Mouse (Mus musculus) common myeloid progenitor, adult 5-6 weeks (primary cell): ENCODE measurements around the gene D430042O09Rik. TPM values are rescaled to one million over a fixed set of nuclear protein-coding genes. Genes with fewer than 3 reads are reported as not detected.

Experiments
- ATAC-seq: replicated peaks from 2 replicates; pipeline ENCODE4 v1.8.0; 2016; ENCODE audit warnings: low read depth, mild to moderate bottlenecking, moderate TSS enrichment, inconsistent platforms; ENCODE audit not compliant: poor library complexity, severe bottlenecking
- total RNA-seq: library from RNA; stranded (forward); fragments of 200-1000, 187-1606 nt; gene quantifications from 2 replicates; pipeline ENCODE4 v1.2.3, GENCODE M21; 2017

The D430042O09Rik gene
- 8.6 and 13.2 TPM in 2 replicates for total RNA-seq

- ATAC-seq, result peak; percentile 96
Measured at GRCm38 (mm10) chr7:125707593-125708022, at the start of gene D430042O09Rik, which contains the start of gene Gtf3c1. TSS of gene D430042O09Rik (plus strand) at chr7:125707888. TSS of gene Gtf3c1 (minus strand) at chr7:125707780.

GRCm38 (mm10) chr7:125663654-125664053, 44.0 kb upstream of the D430042O09Rik start:
- ATAC-seq, result no peak

DNA sequence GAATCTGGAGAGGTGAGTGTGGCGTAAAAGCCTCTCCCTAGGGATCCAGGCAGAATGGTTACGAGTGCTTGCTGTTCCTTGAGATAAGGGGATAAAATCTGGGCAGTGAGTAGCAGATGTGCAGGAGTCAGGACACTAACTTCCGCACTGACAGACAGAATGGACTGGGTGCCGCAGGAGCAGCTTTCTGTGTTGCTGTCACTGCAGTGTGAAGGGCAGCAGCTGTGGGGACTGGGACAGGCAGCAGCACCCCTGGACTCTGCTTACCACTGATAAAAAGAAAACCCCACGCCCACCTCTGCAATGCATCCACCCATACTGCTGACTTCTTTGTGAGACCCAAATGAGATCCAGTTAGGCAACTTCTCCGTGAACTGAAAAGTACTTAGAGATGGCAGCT, 36.8 kb upstream of the D430042O09Rik start:
- no peak for ATAC-seq

GRCm38 (mm10) chr7:125671396-125671795, 36.3 kb upstream of the D430042O09Rik start:
- no peak for ATAC-seq

DNA sequence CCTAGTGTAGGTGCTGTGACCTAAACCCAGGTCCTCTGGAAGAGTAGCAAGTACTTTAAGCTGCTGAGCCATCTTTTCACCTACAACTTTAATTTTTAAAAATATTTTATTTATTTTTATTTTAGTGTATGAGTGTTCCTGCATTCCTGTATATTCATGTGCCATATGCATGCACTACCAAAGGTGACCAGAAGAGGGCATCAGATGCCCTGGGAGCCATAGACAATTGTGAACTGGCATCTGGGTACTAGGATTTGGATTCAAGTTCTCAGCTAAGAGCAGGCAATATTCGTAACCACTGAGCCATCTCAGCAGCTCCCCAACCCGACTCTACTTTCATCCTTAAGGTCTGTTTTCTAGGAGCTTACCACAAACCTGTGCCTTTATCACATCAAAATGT, 32.8 kb upstream of the D430042O09Rik start:
- peak; percentile 70 for ATAC-seq

DNA sequence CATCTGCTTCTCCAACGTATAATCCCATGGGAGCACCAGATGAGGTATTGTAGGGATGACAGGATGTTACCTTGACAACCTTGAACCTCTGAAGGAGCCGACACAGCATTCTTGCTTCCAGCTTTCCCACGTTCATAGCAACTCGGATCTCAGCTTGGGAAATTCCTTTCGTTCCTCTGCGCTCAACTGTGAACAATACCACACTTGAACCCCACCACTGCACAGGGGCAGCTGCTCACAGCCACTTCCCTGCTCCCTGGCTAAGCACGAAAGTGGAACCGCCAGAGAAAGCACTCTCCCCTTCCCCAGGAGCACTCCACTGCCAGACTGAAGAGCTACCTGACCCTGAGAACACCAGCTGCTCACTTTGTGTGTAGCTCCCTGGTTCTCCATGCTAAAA, 28.9 kb upstream of the D430042O09Rik start:
- ATAC-seq, result no peak

- no peak for ATAC-seq
Measured at GRCm38 (mm10) chr7:125679936-125680335, 27.8 kb upstream of the D430042O09Rik start.

- no peak for ATAC-seq
Measured at GRCm38 (mm10) chr7:125690516-125690915, 17.2 kb upstream of the D430042O09Rik start.

DNA sequence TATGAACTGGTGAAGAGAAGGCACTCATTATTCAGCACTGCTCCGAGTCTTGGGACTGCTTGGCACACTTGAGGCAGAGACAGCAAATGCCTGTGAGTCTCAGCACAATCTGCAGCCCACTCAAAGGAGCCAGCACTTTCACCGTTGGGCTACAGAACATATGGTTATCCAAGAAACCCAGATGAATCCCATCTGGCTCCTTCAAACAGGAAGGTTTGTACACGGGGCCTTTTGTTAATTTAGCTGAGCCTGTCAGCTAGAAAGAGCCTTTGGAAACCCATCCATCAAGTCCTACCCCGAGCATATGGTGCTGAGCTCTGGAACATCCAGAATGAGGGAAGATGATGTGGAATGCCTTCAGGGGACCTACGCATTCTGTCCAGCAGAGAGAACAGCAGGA, 13.6 kb upstream of the D430042O09Rik start:
- no peak for ATAC-seq

DNA sequence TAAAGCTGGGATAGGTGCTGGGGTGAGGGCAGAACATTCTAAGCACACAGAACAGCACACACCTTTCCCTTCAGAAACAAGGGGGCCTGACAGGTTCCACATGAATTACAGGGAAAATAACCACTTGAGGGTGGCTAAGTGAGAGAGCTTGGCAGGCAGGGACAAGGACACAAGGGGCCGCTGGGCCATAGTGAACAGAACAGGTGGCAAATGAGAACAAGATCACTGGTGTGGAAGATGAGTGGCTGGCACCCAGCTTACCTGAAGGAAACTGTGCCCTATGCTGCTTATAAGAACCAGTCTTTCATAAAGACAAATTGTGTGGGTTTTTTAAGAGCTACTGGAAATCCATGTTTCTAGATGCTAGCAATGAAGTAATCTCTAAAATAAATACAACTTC, 4.9 kb upstream of the D430042O09Rik start:
- no peak for ATAC-seq

DNA sequence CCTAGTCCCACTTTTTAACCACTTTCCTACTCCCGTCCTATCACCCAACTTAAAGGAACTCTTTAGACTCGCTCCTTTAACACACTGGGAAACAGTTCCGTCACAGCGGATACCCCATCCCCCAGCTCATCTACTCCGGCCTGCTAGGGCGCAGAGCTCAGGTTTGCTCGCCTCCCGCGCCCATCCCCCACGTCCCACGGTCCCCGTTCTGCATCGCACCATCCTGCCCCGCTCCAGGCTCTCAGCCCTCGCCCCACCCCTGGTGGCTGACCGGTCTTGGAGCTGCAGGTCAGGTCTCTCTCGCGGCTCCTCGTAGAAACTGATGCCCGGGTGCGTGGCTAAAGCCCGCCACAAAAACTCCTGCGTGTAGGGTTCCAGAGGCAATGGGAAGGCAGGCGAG, 502 bp upstream of the D430042O09Rik start:
- ATAC-seq, result peak; percentile 45; the same call in 1 of the 2 replicates

DNA sequence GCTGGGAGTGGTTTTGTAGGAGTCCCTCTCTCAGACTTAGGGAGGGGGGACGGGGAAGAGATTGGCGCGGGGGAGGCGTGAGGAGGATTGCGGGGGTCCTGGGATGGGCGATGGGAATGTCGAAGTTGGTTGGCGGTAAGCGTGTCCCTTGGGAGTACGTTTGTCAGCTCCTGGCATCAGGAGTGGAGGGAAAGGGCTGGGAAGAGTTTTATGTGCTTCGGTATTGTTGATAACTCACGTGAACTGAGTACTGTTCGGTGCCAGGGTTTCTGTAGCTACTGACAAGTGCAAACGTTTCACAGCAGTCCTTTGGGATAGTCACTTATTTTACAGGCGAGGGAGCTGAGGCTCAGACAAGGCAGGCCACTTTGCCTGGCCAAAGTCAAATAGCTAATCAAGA, 412 bp downstream of the D430042O09Rik start:
- ATAC-seq, result no peak

GRCm38 (mm10) chr7:125713542-125714055, 5.9 kb downstream of the D430042O09Rik start:
- 0 out of 2 replicates have a peak, but pooled peaks have one; percentile 46 for ATAC-seq

- ATAC-seq, result no peak
Measured at GRCm38 (mm10) chr7:125714803-125715202, 7.1 kb downstream of the D430042O09Rik start.

GRCm38 (mm10) chr7:125716724-125717123, 9.0 kb downstream of the D430042O09Rik start:
- no peak for ATAC-seq

DNA sequence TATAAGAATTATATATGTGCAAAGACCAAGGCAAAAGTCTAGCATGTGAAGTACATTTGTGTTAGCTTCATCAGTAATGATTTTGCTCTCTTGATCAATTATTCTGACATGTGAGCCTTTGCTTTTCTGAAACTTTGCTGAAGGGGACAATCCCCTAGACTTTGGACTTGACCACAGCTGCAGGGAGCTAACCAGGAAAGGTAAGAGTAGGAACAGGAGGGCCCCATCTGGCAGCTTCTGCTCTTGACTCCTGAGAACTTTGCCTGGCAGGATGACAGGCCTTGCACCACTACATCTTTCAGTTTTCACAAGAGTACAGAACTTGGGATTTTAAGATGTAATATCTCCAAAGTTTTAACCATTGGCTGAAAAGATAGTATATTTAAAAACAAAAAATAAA, 9.9 kb downstream of the D430042O09Rik start:
- no peak for ATAC-seq

DNA sequence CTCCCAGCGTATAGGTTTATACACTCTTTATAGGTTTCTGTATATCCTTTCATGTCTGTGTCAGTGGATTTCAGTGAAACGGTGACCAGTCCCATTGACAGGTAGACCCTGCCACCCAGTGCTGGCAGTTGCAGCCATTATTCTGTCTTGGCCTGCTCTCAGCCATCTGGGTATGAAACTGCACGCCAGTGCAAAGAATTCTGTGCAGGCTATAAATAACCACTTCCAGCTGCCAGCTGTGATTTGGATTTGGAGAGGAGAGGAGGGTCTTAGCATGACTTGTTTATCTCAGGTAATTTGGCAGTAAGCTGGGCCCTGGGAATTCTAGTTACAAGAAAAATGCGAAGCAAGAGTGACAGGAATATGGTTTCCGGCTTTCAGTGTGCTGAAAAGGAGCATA, 12.7 kb downstream of the D430042O09Rik start:
- no peak for ATAC-seq

- ATAC-seq, result no peak
Measured at GRCm38 (mm10) chr7:125721033-125721432, 13.3 kb downstream of the D430042O09Rik start.

DNA sequence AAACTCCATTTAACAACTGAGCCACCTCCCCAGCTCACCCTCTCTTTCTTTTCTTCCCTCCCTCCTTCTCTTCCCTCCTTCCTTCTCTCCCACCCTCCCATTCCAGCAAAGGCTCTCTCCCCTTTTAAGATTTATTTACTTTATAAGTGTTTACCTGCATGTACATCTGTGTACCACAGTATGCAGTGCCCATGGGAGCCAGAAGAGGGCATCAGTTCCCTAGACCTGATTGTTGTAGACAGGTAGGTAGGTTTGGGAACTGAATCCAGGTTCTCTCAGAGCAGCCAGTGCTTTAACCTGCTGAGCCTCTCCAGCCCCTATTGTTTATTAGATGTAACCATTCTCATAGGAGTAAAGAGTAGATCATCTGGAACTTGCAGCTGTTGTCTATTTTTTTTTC, 14.4 kb downstream of the D430042O09Rik start:
- ATAC-seq, result no peak

GRCm38 (mm10) chr7:125723189-125723972, 15.7 kb downstream of the D430042O09Rik start:
- no peak for ATAC-seq

DNA sequence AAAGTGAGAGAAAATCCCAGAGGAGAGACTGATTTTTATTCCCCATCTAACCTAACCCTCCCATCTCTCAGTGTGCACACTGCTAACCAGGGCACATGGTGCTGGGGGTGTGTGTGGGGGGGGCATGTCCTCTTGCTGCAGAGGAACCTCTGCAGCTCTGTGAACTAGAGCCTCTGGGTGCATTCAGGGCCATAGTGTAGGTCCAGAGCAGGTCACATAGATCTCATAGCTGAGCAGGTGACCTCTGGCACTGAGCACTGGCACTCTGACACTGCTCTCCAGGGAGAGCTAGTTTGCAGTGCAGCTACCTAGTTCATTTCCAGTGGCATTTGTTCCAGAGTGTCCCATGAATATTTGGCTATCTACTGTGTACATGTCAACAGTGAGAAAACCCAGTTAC, 24.0 kb downstream of the D430042O09Rik start:
- no peak for ATAC-seq

GRCm38 (mm10) chr7:125733791-125734190, 26.1 kb downstream of the D430042O09Rik start:
- no peak for ATAC-seq
